Comparison of ENCODE assay signal across 10 mouse cellular contexts in the genomic region with DNA sequence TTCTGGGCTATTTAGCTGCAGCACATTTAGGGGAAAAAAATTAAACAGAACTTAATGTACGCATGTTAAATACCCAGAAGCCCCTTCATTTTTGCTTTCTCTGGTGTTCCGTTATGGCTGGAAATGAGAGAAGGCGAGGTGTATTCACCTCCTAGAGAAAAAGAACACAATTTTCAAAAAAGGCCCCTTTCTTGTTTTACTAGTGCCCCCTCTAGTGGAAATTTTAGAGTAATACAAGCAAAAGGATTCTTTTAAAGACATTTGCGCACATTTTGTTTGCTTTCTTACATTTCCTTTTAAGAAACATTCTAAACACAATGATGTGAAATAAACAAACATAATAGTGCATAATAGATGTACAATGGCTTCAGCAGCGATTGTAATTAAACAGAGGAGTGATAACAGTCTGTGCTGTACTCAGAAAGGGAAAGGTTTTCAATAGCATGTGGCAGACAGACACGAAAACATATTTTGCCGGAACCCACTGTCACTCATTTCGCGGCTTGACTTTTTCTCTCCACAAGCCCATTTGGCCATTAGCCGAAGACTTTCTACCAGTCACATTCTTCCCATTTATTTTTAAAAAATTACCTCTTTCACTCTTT.
DNase-seq lines count a peak whose midpoint lies in the region; ATAC-seq and TF ChIP-seq lines count a peak whose summit lies in the region.
"Had no signal": no experiment of that assay in that cellular context is flagged by ENCODE, and none has a peak within 500 bp of the region (broad histone marks: within the 10 kb centered on the region; RNA-seq: fewer than 3 reads in every experiment).

No protein-coding gene starts in this region.

- H3K9me3 ChIP-seq in forebrain, embryonic 15.5 days = no peaks in the 10 kb centered on the region
- no peaks in the 10 kb centered on the region for H3K9me3 ChIP-seq in forebrain, embryonic 11.5 days (ENCODE audit: control insufficient read depth, low read length)
- H3K9me3 ChIP-seq in midbrain, embryonic 14.5 days (ENCODE audit: control insufficient read depth, low read length) = no peaks in the 10 kb centered on the region
- H3K9me3 ChIP-seq in midbrain, embryonic 13.5 days = no peaks in the 10 kb centered on the region
- no peaks in the 10 kb centered on the region for H3K9me3 ChIP-seq in embryonic facial prominence, embryonic 15.5 days (replicated peaks)
- H3K9me3 ChIP-seq in stomach, postnatal 0 days (ENCODE audit: control insufficient read depth, low read length) = no peaks in the 10 kb centered on the region
- H3K9me3 ChIP-seq: liver, embryonic 13.5 days had no signal

- TF ChIP-seq CTCF in stomach, postnatal 0 days (IDR thresholded peaks at IDR 0.05; ENCODE audit: low read depth) = peak; percentile 64

- H3K4me2 ChIP-seq in forebrain, embryonic 15.5 days (replicated peaks) = no peak overlapping the region
- H3K4me2 ChIP-seq in forebrain, embryonic 11.5 days (ENCODE audit: low read depth, low read length, severe bottlenecking) = no peak overlapping the region
- H3K4me2 ChIP-seq in midbrain, embryonic 14.5 days (ENCODE audit: low read length) = 0 out of 2 replicates have a peak overlapping the region, but pooled peaks have one; percentile 13
- no peak overlapping the region for H3K4me2 ChIP-seq in midbrain, embryonic 13.5 days (replicated peaks)
- H3K4me2 ChIP-seq in embryonic facial prominence, embryonic 15.5 days (replicated peaks) = 0 out of 2 replicates have a peak overlapping the region, but pooled peaks have one; percentile 17
- no peak overlapping the region for H3K4me2 ChIP-seq in stomach, postnatal 0 days (replicated peaks; ENCODE audit: low read depth)
- H3K4me2 ChIP-seq: liver, embryonic 13.5 days had no signal

- H3K36me3 ChIP-seq in forebrain, embryonic 15.5 days = no peaks in the 10 kb centered on the region
- no peaks in the 10 kb centered on the region for H3K36me3 ChIP-seq in forebrain, embryonic 11.5 days (ENCODE audit: control insufficient read depth, insufficient read depth, low read length)
- H3K36me3 ChIP-seq in midbrain, embryonic 14.5 days (ENCODE audit: control insufficient read depth, insufficient read depth, low read length) = no peaks in the 10 kb centered on the region
- H3K36me3 ChIP-seq in midbrain, embryonic 13.5 days = no peaks in the 10 kb centered on the region
- no peaks in the 10 kb centered on the region for H3K36me3 ChIP-seq in embryonic facial prominence, embryonic 15.5 days
- H3K36me3 ChIP-seq in stomach, postnatal 0 days (ENCODE audit: control insufficient read depth, insufficient read depth, low read length) = no peaks in the 10 kb centered on the region
- H3K36me3 ChIP-seq: liver, embryonic 13.5 days had no signal

- no peak for DNase-seq in forebrain, embryonic 11.5 days (ENCODE audit: low spot score)
- peak; percentile 83 for DNase-seq in midbrain, embryonic 14.5 days
- DNase-seq in stomach, postnatal 0 days (ENCODE audit: low spot score) = no peak
- DNase-seq in left cerebral cortex, postnatal 10 days (ENCODE audit: extremely low spot score in 1 of 2, low spot score in 2 of 2) = no peak
- DNase-seq in kidney, postnatal 10 days = no peak
- DNase-seq: heart, postnatal 36 days; liver, embryonic 13.5 days had no signal

- no peaks in the 10 kb centered on the region for H3K27me3 ChIP-seq in forebrain, embryonic 15.5 days
- H3K27me3 ChIP-seq in forebrain, embryonic 11.5 days (ENCODE audit: control insufficient read depth, insufficient read depth, low read length) = no peaks in the 10 kb centered on the region
- H3K27me3 ChIP-seq in midbrain, embryonic 14.5 days (ENCODE audit: control insufficient read depth, insufficient read depth, low read length) = no peaks in the 10 kb centered on the region
- H3K27me3 ChIP-seq in midbrain, embryonic 13.5 days = no peaks in the 10 kb centered on the region
- H3K27me3 ChIP-seq in embryonic facial prominence, embryonic 15.5 days = no peaks in the 10 kb centered on the region
- H3K27me3 ChIP-seq in stomach, postnatal 0 days (ENCODE audit: control insufficient read depth, insufficient read depth, low read length) = no peaks in the 10 kb centered on the region
- H3K27me3 ChIP-seq: liver, embryonic 13.5 days had no signal

- peak; percentile 61; the same call in 1 of the 2 replicates for ATAC-seq in forebrain, embryonic 15.5 days (replicated peaks)
- no peak for ATAC-seq in forebrain, embryonic 11.5 days (replicated peaks; ENCODE audit: low FRiP score)
- no peak for ATAC-seq in midbrain, embryonic 14.5 days (ENCODE audit: low FRiP score, low TSS enrichment)
- no peak for ATAC-seq in midbrain, embryonic 13.5 days
- no peak for ATAC-seq in embryonic facial prominence, embryonic 15.5 days (ENCODE audit: insufficient number of reproducible peaks, low FRiP score, low TSS enrichment, low read depth)
- ATAC-seq in stomach, postnatal 0 days (ENCODE audit: low FRiP score, low TSS enrichment) = no peak

- 36% methylated on average over 10 of the region's 10 CpGs for WGBS in forebrain, embryonic 15.5 days
- WGBS in forebrain, embryonic 11.5 days = 53% methylated on average over 10 of the region's 10 CpGs
- WGBS in midbrain, embryonic 14.5 days = 39% methylated on average over 10 of the region's 10 CpGs
- WGBS in midbrain, embryonic 13.5 days = 43% methylated on average over 10 of the region's 10 CpGs
- WGBS in embryonic facial prominence, embryonic 15.5 days = 30% methylated on average over 10 of the region's 10 CpGs
- WGBS in stomach, postnatal 0 days = 43% methylated on average over 10 of the region's 10 CpGs

- H3K27ac ChIP-seq in forebrain, embryonic 15.5 days (replicated peaks) = no peak overlapping the region
- H3K27ac ChIP-seq in forebrain, embryonic 11.5 days (ENCODE audit: low read depth, low read length) = no peak overlapping the region
- H3K27ac ChIP-seq in midbrain, embryonic 14.5 days (replicated peaks; ENCODE audit: low read depth, low read length) = no peak overlapping the region
- H3K27ac ChIP-seq in midbrain, embryonic 13.5 days = no peak overlapping the region; the same call in 1 of the 2 replicates
- H3K27ac ChIP-seq in embryonic facial prominence, embryonic 15.5 days (replicated peaks) = no peak overlapping the region
- no peak overlapping the region for H3K27ac ChIP-seq in stomach, postnatal 0 days (replicated peaks)
- H3K27ac ChIP-seq: liver, embryonic 13.5 days had no signal

- no peak for TF ChIP-seq EP300 in stomach, postnatal 0 days (optimal IDR thresholded peaks at IDR 0.05)

- no peak overlapping the region for H3K4me3 ChIP-seq in forebrain, embryonic 15.5 days
- no peak overlapping the region for H3K4me3 ChIP-seq in forebrain, embryonic 11.5 days (ENCODE audit: low read depth, low read length)
- H3K4me3 ChIP-seq in midbrain, embryonic 14.5 days (replicated peaks; ENCODE audit: low read depth, low read length) = no peak overlapping the region
- no peak overlapping the region for H3K4me3 ChIP-seq in midbrain, embryonic 13.5 days (replicated peaks)
- no peak overlapping the region for H3K4me3 ChIP-seq in embryonic facial prominence, embryonic 15.5 days (replicated peaks)
- no peak overlapping the region for H3K4me3 ChIP-seq in stomach, postnatal 0 days (ENCODE audit: low read depth, low read length)
- H3K4me3 ChIP-seq: liver, embryonic 13.5 days had no signal

- no peaks in the 10 kb centered on the region for H3K4me1 ChIP-seq in forebrain, embryonic 15.5 days
- H3K4me1 ChIP-seq in forebrain, embryonic 11.5 days (replicated peaks; ENCODE audit: control insufficient read depth, insufficient read depth, low read length) = no peaks in the 10 kb centered on the region
- H3K4me1 ChIP-seq in midbrain, embryonic 14.5 days (ENCODE audit: control insufficient read depth, insufficient read depth, low read length) = no peaks in the 10 kb centered on the region
- no peaks in the 10 kb centered on the region for H3K4me1 ChIP-seq in midbrain, embryonic 13.5 days (replicated peaks)
- no peaks in the 10 kb centered on the region for H3K4me1 ChIP-seq in embryonic facial prominence, embryonic 15.5 days
- no peaks in the 10 kb centered on the region for H3K4me1 ChIP-seq in stomach, postnatal 0 days (replicated peaks; ENCODE audit: control insufficient read depth, insufficient read depth)
- H3K4me1 ChIP-seq: liver, embryonic 13.5 days had no signal

- no peak overlapping the region for H3K9ac ChIP-seq in forebrain, embryonic 15.5 days (replicated peaks)
- no peak overlapping the region for H3K9ac ChIP-seq in forebrain, embryonic 11.5 days (ENCODE audit: low read length)
- H3K9ac ChIP-seq in midbrain, embryonic 14.5 days (replicated peaks; ENCODE audit: low read length) = no peak overlapping the region
- no peak overlapping the region for H3K9ac ChIP-seq in midbrain, embryonic 13.5 days (replicated peaks)
- no peak overlapping the region for H3K9ac ChIP-seq in embryonic facial prominence, embryonic 15.5 days
- H3K9ac ChIP-seq in stomach, postnatal 0 days (ENCODE audit: low read length) = no peak overlapping the region
- H3K9ac ChIP-seq: liver, embryonic 13.5 days had no signal

- intact Hi-C loops in left cerebral cortex, postnatal 10 days (cut with DNase I) = loop anchor here (2.0 kb wide), 1 partner anchor 616 kb away; no protein-coding TSS in a partner anchor

Comparison
In these comparisons a context has a peak if more than half of its experiments do, and no peak if none do; other contexts are left out.
1. H3K4me2 ChIP-seq: peak in midbrain, embryonic 14.5 days (single experiment) and embryonic facial prominence, embryonic 15.5 days (single experiment); none in forebrain, embryonic 15.5 days (single experiment), forebrain, embryonic 11.5 days (single experiment), midbrain, embryonic 13.5 days (single experiment) and stomach, postnatal 0 days (single experiment).